ENCODE assay signal across 9 mouse cellular contexts in the genomic region with DNA sequence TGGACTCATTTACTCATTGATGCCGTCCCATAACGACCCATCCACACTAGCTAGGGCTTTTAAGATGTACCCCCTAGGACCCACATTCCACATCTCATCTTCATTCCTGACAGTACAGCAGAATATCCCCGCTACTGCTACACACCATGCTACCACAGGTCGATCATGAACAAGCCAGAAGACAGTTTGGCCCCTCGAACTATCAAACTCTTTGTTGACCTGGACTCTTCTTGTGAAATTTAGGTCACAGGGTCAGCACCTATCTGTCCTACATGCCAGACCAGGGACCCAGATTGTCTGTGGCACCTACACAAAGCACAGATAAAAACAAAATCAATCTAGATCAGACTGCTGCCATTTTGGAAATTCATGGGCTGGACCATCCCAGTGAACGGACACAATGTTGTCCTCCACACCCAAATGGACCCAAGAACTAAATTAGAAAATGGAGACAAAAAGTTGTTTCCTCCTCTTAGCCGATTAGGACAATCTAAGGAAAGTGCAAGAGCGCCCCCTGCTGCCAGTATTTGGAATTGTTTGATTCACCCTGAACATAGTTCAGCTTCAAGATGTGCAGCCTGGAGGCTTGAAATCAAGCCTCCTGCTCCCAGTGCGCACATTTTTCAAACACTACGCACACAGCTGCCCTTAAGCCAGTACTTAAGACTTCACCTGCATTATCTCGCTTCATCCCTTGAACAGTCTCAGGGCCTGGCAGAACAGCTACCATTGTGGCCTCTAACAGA.
A peak's percentile ranks its signal among the peaks of the same experiment; 100 is the strongest.
DNase-seq lines count a peak whose midpoint lies in the region; ATAC-seq lines count a peak whose summit lies in the region.
"Had no signal": no experiment of that assay in that cellular context is flagged by ENCODE, and none has a peak within 500 bp of the region (broad histone marks: within the 10 kb centered on the region; RNA-seq: fewer than 3 reads in every experiment).

No protein-coding gene starts in this region.

- H3K9me3 ChIP-seq in forebrain, embryonic 10.5 days, result no peaks in the 10 kb centered on the region
- H3K9me3 ChIP-seq in liver, embryonic 16.5 days (replicated peaks; ENCODE audit: control insufficient read depth, low read length), result no peaks in the 10 kb centered on the region
- no peaks in the 10 kb centered on the region for H3K9me3 ChIP-seq in neural tube, embryonic 13.5 days
- H3K9me3 ChIP-seq: embryonic facial prominence, embryonic 15.5 days had no signal

- DNase-seq in CD4-positive helper T cell, adult 2 months (ENCODE audit: low read depth, low spot score), result peak; percentile 62
- peak; percentile 82 for DNase-seq in brain, adult 2 months (ENCODE audit: low read depth, low spot score)
- peak; percentile 84 for DNase-seq in forebrain, embryonic 10.5 days (ENCODE audit: extremely low spot score, low spot score)
- DNase-seq in heart, postnatal 10 days, result peak; percentile 80 to 91
- DNase-seq in kidney, postnatal 4 days, result peak; percentile 88
- peak; percentile 49 to 64 for DNase-seq in thymus, adult 18-20 months

- H3K9ac ChIP-seq in liver, embryonic 16.5 days (ENCODE audit: low read depth, low read length), result no peak overlapping the region
- no peak overlapping the region for H3K9ac ChIP-seq in neural tube, embryonic 13.5 days
- H3K9ac ChIP-seq: embryonic facial prominence, embryonic 15.5 days had no signal

- H3K4me1 ChIP-seq in forebrain, embryonic 10.5 days, result peaks cover 26% of the 10 kb centered on the region
- no peaks in the 10 kb centered on the region; the same call in 1 of the 2 replicates for H3K4me1 ChIP-seq in liver, embryonic 16.5 days (ENCODE audit: control insufficient read depth, low read depth, low read length)
- H3K4me1 ChIP-seq in neural tube, embryonic 13.5 days (replicated peaks), result 0 out of 2 replicates have a peak, but pooled peaks cover 3% of the 10 kb centered on the region
- H3K4me1 ChIP-seq: embryonic facial prominence, embryonic 15.5 days had no signal

- no peaks in the 10 kb centered on the region for H3K36me3 ChIP-seq in forebrain, embryonic 10.5 days (replicated peaks)
- no peaks in the 10 kb centered on the region for H3K36me3 ChIP-seq in liver, embryonic 16.5 days (ENCODE audit: control insufficient read depth, insufficient read depth)
- H3K36me3 ChIP-seq in neural tube, embryonic 13.5 days, result no peaks in the 10 kb centered on the region
- H3K36me3 ChIP-seq: embryonic facial prominence, embryonic 15.5 days had no signal

- intact Hi-C loops in heart, postnatal 10 days (cut with DNase I), result loop anchor here (2.0 kb wide), 1 partner anchor 1670 kb away; no protein-coding TSS in a partner anchor

- H3K27me3 ChIP-seq in forebrain, embryonic 10.5 days (ENCODE audit: poor library complexity, severe bottlenecking), result no peaks in the 10 kb centered on the region
- no peaks in the 10 kb centered on the region for H3K27me3 ChIP-seq in liver, embryonic 16.5 days (ENCODE audit: control insufficient read depth, insufficient read depth, low read depth, low read length)
- H3K27me3 ChIP-seq in neural tube, embryonic 13.5 days, result peaks cover 4% of the 10 kb centered on the region
- H3K27me3 ChIP-seq: embryonic facial prominence, embryonic 15.5 days had no signal

- no peak overlapping the region for H3K4me3 ChIP-seq in forebrain, embryonic 10.5 days
- no peak overlapping the region for H3K4me3 ChIP-seq in liver, embryonic 16.5 days (ENCODE audit: low read depth, low read length)
- no peak overlapping the region for H3K4me3 ChIP-seq in neural tube, embryonic 13.5 days
- H3K4me3 ChIP-seq: embryonic facial prominence, embryonic 15.5 days had no signal

- H3K4me2 ChIP-seq in liver, embryonic 16.5 days (ENCODE audit: low read depth, low read length), result no peak overlapping the region
- no peak overlapping the region for H3K4me2 ChIP-seq in neural tube, embryonic 13.5 days
- H3K4me2 ChIP-seq: embryonic facial prominence, embryonic 15.5 days had no signal

- peak; percentile 30; the same call in 1 of the 2 replicates for ATAC-seq in liver, embryonic 16.5 days (ENCODE audit: low read depth)
- ATAC-seq in neural tube, embryonic 13.5 days (ENCODE audit: low read depth), result peak; percentile 61

- H3K27ac ChIP-seq in forebrain, embryonic 10.5 days, result peak overlapping the region; percentile 56; the same call in 1 of the 2 replicates
- H3K27ac ChIP-seq in liver, embryonic 16.5 days (ENCODE audit: low read length), result no peak overlapping the region
- no peak overlapping the region for H3K27ac ChIP-seq in neural tube, embryonic 13.5 days (replicated peaks)
- H3K27ac ChIP-seq: embryonic facial prominence, embryonic 15.5 days had no signal

- 44% methylated on average over 11 of the region's 11 CpGs for WGBS in forebrain, embryonic 10.5 days
- WGBS in liver, embryonic 16.5 days (ENCODE audit: insufficient replicate concordance), result 22% methylated on average over 11 of the region's 11 CpGs
- 39% methylated on average over 11 of the region's 11 CpGs for WGBS in neural tube, embryonic 13.5 days
